Mouse (Mus musculus): ENCODE results near the gene Ak3.

DNA sequence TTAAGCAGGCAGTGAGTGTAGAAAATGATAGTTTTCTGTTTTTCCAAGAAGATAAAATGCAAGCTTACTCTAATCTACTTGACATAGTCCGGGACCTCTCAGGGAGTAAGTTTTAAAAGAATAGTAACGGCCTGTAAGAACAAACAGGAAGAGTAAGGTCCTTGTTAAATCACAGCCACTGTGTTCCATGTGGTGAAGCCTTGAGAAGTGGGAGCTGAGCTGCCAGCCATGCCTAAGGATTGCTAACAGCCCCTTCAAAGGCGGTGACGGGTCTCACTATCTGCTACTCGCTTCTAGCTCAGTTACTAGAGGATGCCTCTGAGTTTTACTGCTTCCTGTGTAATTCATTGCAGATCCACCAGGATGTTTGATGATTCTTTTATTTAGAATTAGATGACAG, 31.0 kb downstream of the Ak3 start:
- TF ChIP-seq CTCF (IDR thresholded peaks at IDR 0.05; ENCODE audit: control insufficient read depth, insufficient read depth, insufficient read length) (no peak), USF1 (IDR thresholded peaks at IDR 0.05; ENCODE audit: low read depth) (no peak), MAX (IDR thresholded peaks at IDR 0.05) (no peak)

All from C2C12 (cell line).